Mouse (Mus musculus) myocyte (in vitro differentiated cells): ENCODE measurements around the gene Nkiras1.

Source experiments
- CEBPB ChIP-seq: IDR thresholded peaks from 2 replicates; pipeline ENCODE4 v1.6.1; 2011; ENCODE audit warnings: mild to moderate bottlenecking, moderate library complexity; ENCODE audit not compliant: poor library complexity, insufficient read depth, severe bottlenecking
- E2F4 ChIP-seq: IDR thresholded peaks from one replicate; pipeline ENCODE4 v1.6.1; 2011; ENCODE audit warnings: mild to moderate bottlenecking, control low read depth, moderate library complexity; ENCODE audit not compliant: insufficient read depth
- MAX ChIP-seq: IDR thresholded peaks from one replicate; pipeline ENCODE4 v1.6.1; 2011; ENCODE audit warnings: low read depth, mild to moderate bottlenecking, control low read depth
- MYOD1 ChIP-seq, 3 experiments: IDR thresholded peaks; one replicate each; pipeline ENCODE4 v1.6.1; 2011; ENCODE audit warnings: control low read depth in 2 of 3, low read depth in 2 of 3, mild to moderate bottlenecking in 2 of 3, moderate library complexity in 1 of 3; ENCODE audit not compliant: insufficient read length in 2 of 3, control insufficient read depth in 1 of 3
- POLR2A ChIP-seq: IDR thresholded peaks from one replicate; pipeline ENCODE4 v1.6.1; 2011; ENCODE audit warnings: low read depth, mild to moderate bottlenecking, control low read depth, moderate library complexity; ENCODE audit not compliant: insufficient read length
- POLR2AphosphoS2 ChIP-seq: IDR thresholded peaks from one replicate; pipeline ENCODE4 v1.6.1; 2011; ENCODE audit warnings: low read depth, control low read depth; ENCODE audit not compliant: insufficient read length
- REST ChIP-seq: IDR thresholded peaks from one replicate; pipeline ENCODE4 v1.6.1; 2011; ENCODE audit warnings: mild to moderate bottlenecking, control low read depth, moderate library complexity; ENCODE audit not compliant: insufficient read depth, insufficient read length
- SRF ChIP-seq: IDR thresholded peaks from one replicate; pipeline ENCODE4 v1.6.1; 2011; ENCODE audit warnings: low read depth; ENCODE audit not compliant: control insufficient read depth, insufficient read length
- TCF12 ChIP-seq: IDR thresholded peaks from one replicate; pipeline ENCODE4 v1.6.1; 2011; ENCODE audit warnings: mild to moderate bottlenecking, control low read depth; ENCODE audit not compliant: poor library complexity, insufficient read depth, severe bottlenecking
- TCF3 ChIP-seq: IDR thresholded peaks from one replicate; pipeline ENCODE4 v1.6.1; 2011; ENCODE audit warnings: low read depth, control low read depth; ENCODE audit not compliant: insufficient read length
- USF1 ChIP-seq: IDR thresholded peaks from one replicate; pipeline ENCODE4 v1.6.1; 2011; ENCODE audit warnings: low read depth, mild to moderate bottlenecking, control low read depth, moderate library complexity

DNA sequence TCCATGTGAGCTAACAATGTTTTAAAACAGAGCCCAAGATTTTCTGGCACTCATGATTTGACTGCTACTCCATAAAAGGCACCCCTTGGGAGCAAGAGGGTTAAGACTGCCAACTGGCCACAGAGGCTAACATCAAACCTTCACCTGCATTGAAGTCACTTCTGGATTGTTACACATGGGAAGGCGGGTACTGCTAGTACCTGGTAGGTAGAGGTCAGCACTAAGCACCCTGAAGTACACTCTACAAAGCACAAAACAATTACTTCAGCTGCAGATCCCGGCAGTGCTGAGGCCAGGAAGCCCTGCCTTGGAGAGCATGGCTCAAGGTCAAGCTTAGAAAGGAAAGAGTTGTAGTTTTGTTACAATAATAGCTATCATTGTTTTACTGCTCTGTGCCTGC, 16.5 kb downstream of the Nkiras1 start:
- TF ChIP-seq POLR2AphosphoS2 (no peak), POLR2A (no peak), MAX (no peak), TCF3 (no peak), USF1 (no peak), CEBPB (no peak), TCF12 (no peak), REST (no peak), MYOD1 (IDR thresholded peaks at IDR 0.05; ENCODE audit: control insufficient read depth in 1 of 3, insufficient read length in 2 of 3, low read depth in 2 of 3) (no peak), E2F4 (no peak), SRF (no peak)
